Mouse (Mus musculus): ENCODE measurements around the gene Ccdc77.

DNA sequence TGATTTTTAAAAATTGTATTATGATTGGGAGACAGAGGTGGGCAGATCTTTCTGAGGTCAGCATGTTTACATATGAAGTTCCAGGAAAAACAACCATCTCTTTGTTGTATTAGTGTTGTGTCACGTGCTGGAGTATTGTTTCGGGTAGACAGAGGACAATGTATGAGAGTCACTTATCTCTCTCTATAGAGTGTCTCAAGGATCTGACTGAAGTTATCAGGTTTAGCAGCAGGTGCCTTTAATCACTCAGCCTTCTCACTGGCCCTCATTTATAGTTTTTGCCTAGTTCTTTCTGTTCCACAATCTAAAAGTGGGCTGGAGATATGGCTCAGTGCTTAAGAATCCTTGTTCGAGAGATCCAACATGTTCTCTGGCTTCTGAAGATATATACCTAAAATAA is 25.9 kb upstream of the Ccdc77 start:
- TF ChIP-seq NELFE (IDR thresholded peaks at IDR 0.05; ENCODE audit: low read depth, low read length) (no peak), CTCF (conservative IDR thresholded peaks at IDR 0.05 in 1 of 2, IDR thresholded peaks at IDR 0.05 in 1 of 2; ENCODE audit: low read depth in 2 of 2, low read length in 2 of 2) (no peak), ZMIZ1 (IDR thresholded peaks at IDR 0.05; ENCODE audit: low read depth, low read length) (no peak), ZKSCAN1 (IDR thresholded peaks at IDR 0.05; ENCODE audit: borderline replicate concordance, low read depth, low read length) (no peak), POLR2AphosphoS2 (IDR thresholded peaks at IDR 0.05; ENCODE audit: low read depth, low read length) (no peak), TCF12 (IDR thresholded peaks at IDR 0.05; ENCODE audit: low read depth, low read length) (no peak), EP300 (IDR thresholded peaks at IDR 0.05; ENCODE audit: low read length) (no peak), TBP (conservative IDR thresholded peaks at IDR 0.05; ENCODE audit: low read depth, low read length) (no peak), ZNF384 (IDR thresholded peaks at IDR 0.05; ENCODE audit: low read depth, low read length) (no peak), MEF2A (IDR thresholded peaks at IDR 0.05; ENCODE audit: borderline replicate concordance, low read depth, low read length) (no peak), E2F4 (IDR thresholded peaks at IDR 0.05; ENCODE audit: insufficient replicate concordance, low read depth, low read length) (no peak)
